Mouse (Mus musculus) liver, postnatal 0 days (tissue): ENCODE data around the gene Nfrkb. TPM values are rescaled to one million over a fixed set of nuclear protein-coding genes. Genes with fewer than 3 reads are reported as not detected.
A peak's percentile ranks its signal among the peaks of the same experiment; 100 is the strongest.

Experiments used
- ATAC-seq: fragments of 200-750 bp; cut with Nextera tagmentation; 2 replicates; pipeline ENCODE4 v1.8.0; 2017; ENCODE audit warnings: mild to moderate bottlenecking, moderate library complexity
- DNase-seq: peaks from one replicate; pipeline ENCODE4 v3.0.0-alpha.2; 2016
- H3K27ac ChIP-seq: fragments of 300-500 bp; sonication (generic); 2 replicates; pipeline ENCODE4 v1.5.1; 2014; ENCODE audit warnings: antibody characterized with exemption, moderate library complexity, mild to moderate bottlenecking, low read depth
- H3K27me3 ChIP-seq: fragments of 300-500 bp; sonication (generic); 2 replicates; pipeline ENCODE4 v1.6.1; 2014; ENCODE audit warnings: low read length, control low read depth, mixed read lengths; ENCODE audit not compliant: insufficient read depth
- H3K36me3 ChIP-seq: fragments of 300-500 bp; sonication (generic); replicated peaks from 2 replicates; pipeline ENCODE4 v1.6.1; 2014; ENCODE audit warnings: mild to moderate bottlenecking, control low read depth, low read length, moderate library complexity, mixed read lengths; ENCODE audit not compliant: insufficient read depth
- H3K4me1 ChIP-seq: fragments of 300-500 bp; sonication (generic); 2 replicates; pipeline ENCODE4 v1.6.1; 2014; ENCODE audit warnings: antibody characterized with exemption, mild to moderate bottlenecking, control low read depth; ENCODE audit not compliant: insufficient read depth
- H3K4me2 ChIP-seq: fragments of 300-500 bp; sonication (generic); 2 replicates; pipeline ENCODE4 v1.6.1; 2014; ENCODE audit warnings: low read depth, mild to moderate bottlenecking, low read length, moderate library complexity, mixed read lengths
- H3K4me3 ChIP-seq: fragments of 300-500 bp; sonication (generic); 2 replicates; pipeline ENCODE4 v1.5.1; 2014; ENCODE audit warnings: low read depth, low read length
- H3K9ac ChIP-seq: fragments of 300-500 bp; sonication (generic); replicated peaks from 2 replicates; pipeline ENCODE4 v1.6.1; 2014; ENCODE audit warnings: mild to moderate bottlenecking, moderate library complexity
- H3K9me3 ChIP-seq: fragments of 300-500 bp; sonication (generic); 2 replicates; pipeline ENCODE4 v1.6.1; 2016; ENCODE audit warnings: mild to moderate bottlenecking, control low read depth, low read length, mixed read lengths
- CTCF ChIP-seq: sonication (generic); IDR thresholded peaks from 2 replicates; pipeline ENCODE4 v1.5.1; 2016; ENCODE audit warnings: antibody characterized with exemption, low read depth
- EP300 ChIP-seq: IDR thresholded peaks from 2 replicates; pipeline ENCODE4 v1.6.1; 2016; ENCODE audit warnings: antibody characterized with exemption, low read depth, mild to moderate bottlenecking
- WGBS: fragments of 180-500 bp; shearing (Covaris S2); extraction: QIAGEN DNeasy Blood & Tissue Kit; methylation state at CpG from one replicate; pipeline ENCODE4 v1.1.7; 2014; ENCODE audit not compliant: insufficient replicate concordance; 5-methylcytosine and 5-hydroxymethylcytosine counted together
- polyA plus RNA-seq: library from polyadenylated mRNA; unstranded; fragments of >200 nt; fragmentation: Nextera tagmentation; extraction: Ambion mirVana; gene quantifications from 2 replicates; pipeline ENCODE4 v1.2.1, GENCODE M21; 2015

The Nfrkb gene
- polyA plus RNA-seq, 1 experiment from 2014 or later: 5.3 TPM

DNA sequence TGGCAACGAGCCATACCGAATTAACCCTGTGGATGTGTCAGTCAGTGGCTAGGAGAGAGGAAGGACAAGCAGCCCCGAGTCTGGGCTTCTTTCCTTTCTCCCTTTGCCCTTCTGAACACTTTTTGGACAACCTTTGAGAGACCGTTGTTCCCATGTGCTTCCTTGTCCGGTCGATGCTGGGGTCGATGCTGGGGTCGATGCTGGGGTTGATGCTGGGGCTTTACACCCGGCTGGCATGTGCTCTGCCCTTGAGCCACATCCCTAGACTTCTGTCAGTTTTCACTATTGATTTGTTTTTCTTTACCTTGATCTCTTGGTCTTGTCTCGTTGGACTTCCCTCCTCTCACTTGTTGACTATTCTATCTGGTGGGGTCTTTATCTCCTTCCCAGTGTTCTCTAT, 32.5 kb upstream of the Nfrkb start:
- Histone ChIP-seq H3K4me3 (0 out of 2 replicates have a peak overlapping the region, but pooled peaks have one; percentile 19), H3K9me3 (no peaks in the 10 kb centered on the region), H3K27ac (peak overlapping the region; percentile 77), H3K4me2 (peak overlapping the region; percentile 56), H3K27me3 (no peaks in the 10 kb centered on the region), H3K36me3 (0 out of 2 replicates have a peak, but pooled peaks cover 3% of the 10 kb centered on the region), H3K4me1 (peaks cover 7% of the 10 kb centered on the region; the same call in 1 of the 2 replicates), H3K9ac (no peak overlapping the region)
- peak; percentile 80 for DNase-seq
- WGBS: 66% methylated on average over 10 of the region's 10 CpGs
- TF ChIP-seq EP300 (no peak; the same call in 1 of the 2 replicates), CTCF (no peak)
- ATAC-seq: peak; percentile 89

DNA sequence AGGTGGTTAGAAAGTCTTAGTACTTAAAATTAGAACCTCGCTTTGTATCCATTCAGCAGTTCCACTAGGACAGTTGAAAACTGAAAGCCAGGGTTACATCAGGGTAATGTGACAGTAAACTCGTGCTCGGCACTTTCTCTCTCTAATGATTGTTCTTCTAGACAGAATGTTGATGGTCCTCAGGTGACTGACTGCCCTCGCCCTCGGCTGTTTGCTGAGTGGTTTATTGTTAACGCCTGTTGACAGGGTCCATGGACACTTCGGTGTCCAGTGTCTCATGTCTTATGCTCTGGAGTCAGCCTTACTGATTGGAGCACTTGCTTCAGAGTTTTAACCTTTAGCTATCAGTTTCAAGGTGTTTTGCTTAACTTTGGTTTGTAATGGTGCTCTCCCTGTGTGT, 31.9 kb upstream of the Nfrkb start:
- H3K9ac ChIP-seq: peak overlapping the region; percentile 48; the same call in 1 of the 2 replicates
- no peak for TF ChIP-seq CTCF
- no peak for TF ChIP-seq EP300
- H3K4me2 ChIP-seq: peak overlapping the region; percentile 56
- 60% methylated on average over 7 of the region's 7 CpGs for WGBS
- H3K4me3 ChIP-seq: peak overlapping the region; percentile 19; the same call in 1 of the 2 replicates
- no peaks in the 10 kb centered on the region for H3K27me3 ChIP-seq
- 0 out of 2 replicates have a peak, but pooled peaks cover 3% of the 10 kb centered on the region for H3K36me3 ChIP-seq
- peak overlapping the region; percentile 77 for H3K27ac ChIP-seq
- H3K9me3 ChIP-seq: no peaks in the 10 kb centered on the region
- peak; percentile 81 for ATAC-seq
- H3K4me1 ChIP-seq: peaks cover 7% of the 10 kb centered on the region; the same call in 1 of the 2 replicates
- DNase-seq: peak; percentile 30

- Histone ChIP-seq H3K27ac (no peak overlapping the region), H3K27me3 (no peaks in the 10 kb centered on the region), H3K4me2 (no peak overlapping the region), H3K4me3 (no peak overlapping the region), H3K9me3 (no peaks in the 10 kb centered on the region), H3K4me1 (no peaks in the 10 kb centered on the region), H3K9ac (no peak overlapping the region), H3K36me3 (peaks cover 35% of the 10 kb centered on the region)
- TF ChIP-seq CTCF: no peak
- TF ChIP-seq EP300: no peak
- 81% methylated on average over 9 of the region's 9 CpGs for WGBS
- no peak for ATAC-seq
- DNase-seq: no peak
Observed at GRCm38 (mm10) chr9:31363698-31364609, 22.0 kb upstream of the Nfrkb start.

DNA sequence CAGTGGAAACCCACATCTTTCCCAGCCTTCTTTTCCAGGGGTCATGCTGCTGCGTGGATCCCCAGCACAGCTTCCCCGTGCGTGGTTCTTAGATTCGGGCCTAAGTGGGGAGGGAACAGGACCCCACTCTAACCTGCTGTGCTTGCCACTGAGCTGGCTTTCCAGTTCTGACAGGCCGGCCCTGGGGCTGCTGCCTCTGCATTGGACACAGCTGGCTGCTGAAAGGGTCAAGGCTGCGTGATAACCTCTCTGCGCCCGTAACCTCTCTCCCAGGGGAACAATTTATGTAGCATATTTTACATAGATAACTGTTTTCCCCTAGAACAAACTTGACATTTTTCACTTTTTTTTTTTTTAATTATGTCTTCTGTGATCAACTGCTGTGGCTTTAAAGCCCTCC, 20.9 kb upstream of the Nfrkb start:
- ATAC-seq (no peak), DNase-seq (no peak)
- H3K4me3 ChIP-seq: no peak overlapping the region
- no peak overlapping the region for H3K9ac ChIP-seq
- no peak overlapping the region for H3K27ac ChIP-seq
- H3K36me3 ChIP-seq: peaks cover 28% of the 10 kb centered on the region
- no peaks in the 10 kb centered on the region for H3K27me3 ChIP-seq
- no peak overlapping the region for H3K4me2 ChIP-seq
- H3K9me3 ChIP-seq: no peaks in the 10 kb centered on the region
- TF ChIP-seq CTCF (no peak), EP300 (no peak)
- 59% methylated on average over 8 of the region's 8 CpGs for WGBS
- H3K4me1 ChIP-seq: no peaks in the 10 kb centered on the region

GRCm38 (mm10) chr9:31371740-31372139, 14.3 kb upstream of the Nfrkb start:
- H3K4me3 ChIP-seq: no peak overlapping the region
- no peak overlapping the region for H3K27ac ChIP-seq
- TF ChIP-seq CTCF (no peak), EP300 (no peak)
- WGBS: 81% methylated on average over 3 of the region's 3 CpGs
- no peak overlapping the region for H3K4me2 ChIP-seq
- no peaks in the 10 kb centered on the region for H3K4me1 ChIP-seq
- no peak overlapping the region for H3K9ac ChIP-seq
- H3K36me3 ChIP-seq: peaks cover 10% of the 10 kb centered on the region
- DNase-seq: no peak
- no peak for ATAC-seq
- H3K9me3 ChIP-seq: no peaks in the 10 kb centered on the region
- H3K27me3 ChIP-seq: no peaks in the 10 kb centered on the region

DNA sequence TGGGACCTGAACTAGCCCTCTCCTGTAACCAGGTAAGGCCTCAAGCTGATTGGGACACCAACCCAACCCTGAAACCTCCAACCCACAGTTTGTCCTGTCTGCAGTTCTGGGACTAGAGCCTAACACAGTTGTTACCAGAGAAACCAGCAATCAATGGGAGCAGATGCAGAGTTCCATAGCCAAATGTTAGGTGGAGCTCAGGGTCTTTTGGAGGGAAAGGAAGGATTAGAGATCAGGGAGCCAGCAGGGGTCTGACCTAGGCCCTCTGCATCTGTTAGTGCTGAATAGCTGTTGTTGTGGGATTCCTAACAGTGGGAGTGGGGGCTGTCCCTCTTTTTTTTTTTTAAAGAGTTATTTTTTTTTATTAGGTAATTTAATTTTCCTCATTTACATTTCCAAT, 9.3 kb upstream of the Nfrkb start:
- peaks cover 7% of the 10 kb centered on the region for H3K36me3 ChIP-seq
- H3K4me3 ChIP-seq: no peak overlapping the region
- no peak overlapping the region for H3K9ac ChIP-seq
- H3K9me3 ChIP-seq: no peaks in the 10 kb centered on the region
- H3K27me3 ChIP-seq: no peaks in the 10 kb centered on the region
- H3K27ac ChIP-seq: no peak overlapping the region
- no peaks in the 10 kb centered on the region for H3K4me1 ChIP-seq
- no peak for TF ChIP-seq EP300
- TF ChIP-seq CTCF: no peak
- ATAC-seq (no peak), DNase-seq (no peak)
- H3K4me2 ChIP-seq: no peak overlapping the region
